Mouse (Mus musculus) thymus, adult 2 months (tissue): ENCODE measurements around the gene Zfyve27. TPM values are rescaled to one million over a fixed set of nuclear protein-coding genes. Genes with fewer than 3 reads are reported as not detected.
A peak's percentile ranks its signal among the peaks of the same experiment; 100 is the strongest.

Experiments
- DNase-seq: peaks from one replicate; pipeline ENCODE4 v3.0.0; 2021
- H3K27ac ChIP-seq: fragments of 200-500 bp; 2 replicates; pipeline ENCODE4 v1.5.1; 2012; ENCODE audit warnings: low read length, control low read depth; ENCODE audit not compliant: control insufficient read depth, insufficient read depth
- H3K27me3 ChIP-seq: fragments of 200-500 bp; 2 replicates; pipeline ENCODE4 v1.6.1; 2012; ENCODE audit warnings: mild to moderate bottlenecking, low read length, moderate library complexity, mixed read lengths; ENCODE audit not compliant: control insufficient read depth, insufficient read depth
- H3K36me3 ChIP-seq: fragments of 200-500 bp; 2 replicates; pipeline ENCODE4 v1.6.1; 2012; ENCODE audit warnings: mild to moderate bottlenecking, low read length, moderate library complexity; ENCODE audit not compliant: control insufficient read depth, insufficient read depth
- H3K4me1 ChIP-seq: fragments of 200-500 bp; replicated peaks from 2 replicates; pipeline ENCODE4 v1.6.1; 2012; ENCODE audit warnings: low read length; ENCODE audit not compliant: control insufficient read depth, insufficient read depth
- H3K4me3 ChIP-seq: fragments of 200-500 bp; 2 replicates; pipeline ENCODE4 v1.5.1; 2012; ENCODE audit warnings: mild to moderate bottlenecking, low read length, control low read depth, moderate library complexity; ENCODE audit not compliant: control insufficient read depth, insufficient read depth
- CTCF ChIP-seq: fragments of 200-500 bp; IDR thresholded peaks from 2 replicates; pipeline ENCODE4 v1.5.1; 2012; ENCODE audit warnings: mild to moderate bottlenecking, control low read depth, low read length, moderate library complexity, borderline replicate concordance; ENCODE audit not compliant: control insufficient read depth, poor library complexity, insufficient read depth; ENCODE audit errors: extremely low read depth
- POLR2A ChIP-seq: fragments of 200-500 bp; IDR thresholded peaks from 2 replicates; pipeline ENCODE4 v1.6.1; 2012; ENCODE audit warnings: mild to moderate bottlenecking, low read length, control low read depth, moderate library complexity; ENCODE audit not compliant: control insufficient read depth, poor library complexity, insufficient read depth; ENCODE audit errors: extremely low read depth
- WGBS: fragments of 180-500 bp; shearing (Covaris S2); methylation state at CpG from one replicate; pipeline ENCODE4 v1.1.7; 2018; 5-methylcytosine and 5-hydroxymethylcytosine counted together
- polyA plus RNA-seq: library from polyadenylated mRNA; depleted of rRNA; stranded (reverse); fragments of >200 nt; gene quantifications from 2 replicates; pipeline ENCODE4 v1.2.3, GENCODE M21; 2012

Zfyve27 gene
- polyA plus RNA-seq, 1 experiment, result 96.4 TPM

GRCm38 (mm10) chr19:42189735-42190134 lies 26.0 kb downstream of the Zfyve27 start:
- 49% methylated on average over 4 of the region's 4 CpGs for WGBS
- Histone ChIP-seq H3K27ac (no peak overlapping the region), H3K27me3 (no peaks in the 10 kb centered on the region), H3K4me3 (no peak overlapping the region), H3K36me3 (peaks cover 17% of the 10 kb centered on the region), H3K4me1 (no peaks in the 10 kb centered on the region)
- TF ChIP-seq POLR2A (no peak), CTCF (no peak)
- DNase-seq, result no peak

DNA sequence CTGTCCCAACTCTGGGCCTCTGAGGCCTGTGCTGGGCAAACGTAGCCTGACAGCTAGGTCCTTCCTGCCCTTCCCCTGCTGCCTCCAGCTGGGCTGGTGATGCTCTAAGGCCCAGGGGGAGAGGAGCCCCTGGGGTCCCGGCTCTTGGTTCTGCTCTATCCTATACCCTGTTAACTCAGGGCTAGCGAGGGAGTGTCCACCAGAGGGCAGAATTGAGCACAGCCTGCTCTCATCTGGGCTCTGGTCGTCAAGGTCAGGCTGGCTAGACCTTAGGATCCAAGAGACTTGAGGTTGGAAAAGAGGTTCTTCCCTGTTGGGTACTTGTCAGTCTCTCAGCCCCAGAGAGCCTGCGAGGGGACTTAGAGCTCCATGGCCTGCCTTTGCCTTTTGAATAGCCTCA lies 26.7 kb downstream of the Zfyve27 start:
- Histone ChIP-seq H3K27me3 (no peaks in the 10 kb centered on the region), H3K36me3 (peaks cover 11% of the 10 kb centered on the region)

GRCm38 (mm10) chr19:42193311-42193710 lies 29.6 kb downstream of the Zfyve27 start:
- Histone ChIP-seq H3K27me3 (no peaks in the 10 kb centered on the region), H3K4me3 (no peak overlapping the region), H3K4me1 (no peaks in the 10 kb centered on the region), H3K36me3 (peaks cover 7% of the 10 kb centered on the region; the same call in 1 of the 2 replicates), H3K27ac (no peak overlapping the region)
- DNase-seq, result no peak
- 95% methylated on average over 2 of the region's 2 CpGs for WGBS
- TF ChIP-seq POLR2A (no peak), CTCF (no peak)

More for the DNA sequence above, 26.7 kb downstream of the Zfyve27 start:
- 51% methylated on average over 5 of the region's 5 CpGs for WGBS
- H3K27ac ChIP-seq, result no peak overlapping the region
- TF ChIP-seq CTCF (peak; percentile 88; the same call in 1 of the 2 replicates), POLR2A (no peak)
- H3K4me3 ChIP-seq, result no peak overlapping the region
- peak; percentile 53 for DNase-seq
- no peaks in the 10 kb centered on the region for H3K4me1 ChIP-seq

GRCm38 (mm10) chr19:42196378-42196777 lies 32.6 kb downstream of the Zfyve27 start:
- Histone ChIP-seq H3K4me3 (no peak overlapping the region), H3K36me3 (peaks cover under 1% of the 10 kb centered on the region; the same call in 1 of the 2 replicates), H3K27me3 (no peaks in the 10 kb centered on the region; the same call in 1 of the 2 replicates), H3K4me1 (no peaks in the 10 kb centered on the region), H3K27ac (no peak overlapping the region)
- DNase-seq, result no peak
- 76% methylated on average over 4 of the region's 4 CpGs for WGBS
- TF ChIP-seq POLR2A (no peak), CTCF (no peak)

DNA sequence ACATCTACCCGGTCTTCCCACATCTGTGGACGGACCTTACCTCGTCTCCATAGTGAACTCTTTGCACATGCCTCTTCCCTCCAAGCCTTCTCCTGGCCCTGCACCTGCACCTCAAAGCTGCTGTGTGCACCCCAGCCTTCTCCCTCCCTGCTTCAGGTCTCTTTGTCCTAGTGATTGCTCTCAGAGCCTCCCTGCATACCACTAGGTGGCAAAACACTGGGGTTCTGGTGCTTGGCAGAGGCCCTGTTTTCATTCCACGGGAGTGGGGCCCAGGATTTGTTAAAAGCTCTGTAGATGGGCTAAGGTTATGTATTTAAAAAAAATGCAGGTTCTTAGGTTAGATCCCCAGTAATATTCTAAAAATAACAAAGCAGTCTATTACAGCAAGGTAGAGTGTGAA lies 33.3 kb downstream of the Zfyve27 start:
- Histone ChIP-seq H3K4me1 (no peaks in the 10 kb centered on the region), H3K27ac (no peak overlapping the region), H3K4me3 (no peak overlapping the region), H3K27me3 (no peaks in the 10 kb centered on the region; the same call in 1 of the 2 replicates), H3K36me3 (no peaks in the 10 kb centered on the region)
- no peak for DNase-seq
- 71% methylated on average over 4 of the region's 4 CpGs for WGBS
- TF ChIP-seq CTCF (no peak), POLR2A (no peak)

GRCm38 (mm10) chr19:42198026-42198425 lies 34.3 kb downstream of the Zfyve27 start:
- H3K36me3 ChIP-seq, result no peaks in the 10 kb centered on the region
- no peak for DNase-seq
- WGBS, result 68% methylated on average over 11 of the region's 11 CpGs
- H3K4me1 ChIP-seq, result no peaks in the 10 kb centered on the region
- no peak overlapping the region for H3K4me3 ChIP-seq
- TF ChIP-seq POLR2A (no peak), CTCF (no peak)
- no peaks in the 10 kb centered on the region; the same call in 1 of the 2 replicates for H3K27me3 ChIP-seq
- no peak overlapping the region for H3K27ac ChIP-seq

DNA sequence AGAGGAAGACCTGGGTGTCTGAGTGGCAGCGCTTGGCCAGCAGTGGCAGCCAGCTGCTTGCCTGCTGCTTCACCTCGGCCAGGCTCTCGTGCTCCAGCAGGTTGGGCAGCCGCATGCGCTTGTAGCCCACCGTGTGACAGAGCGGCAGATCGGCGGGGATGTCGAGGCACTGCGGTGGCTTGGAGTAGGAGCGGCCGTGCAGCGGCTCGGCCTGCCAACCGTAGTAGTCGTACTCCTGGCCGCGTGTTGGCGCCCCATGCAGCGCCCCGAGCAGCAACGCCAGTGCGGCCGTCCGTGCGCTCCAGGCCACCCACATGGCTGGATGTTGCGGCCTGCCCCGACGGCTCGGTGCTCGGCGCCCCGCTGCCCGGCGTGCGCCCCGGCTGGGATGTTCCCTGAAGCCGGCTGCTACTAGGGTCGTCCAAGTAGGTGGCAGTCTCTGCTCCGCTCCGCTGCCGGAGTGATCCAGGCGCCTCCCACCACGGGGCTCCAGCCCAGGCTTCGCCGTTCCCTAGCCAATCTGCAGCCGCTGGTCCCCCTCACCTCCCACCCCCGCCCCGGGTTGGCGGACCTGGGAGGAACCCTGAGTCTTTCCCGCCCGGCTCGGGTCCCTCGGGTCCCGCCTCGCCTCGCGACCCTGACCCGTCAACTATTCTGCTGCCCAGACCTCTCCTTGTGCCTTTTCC lies 38.1 kb downstream of the Zfyve27 start, which contains the start of gene Sfrp5:
Sfrp5 (minus strand) TSS at position 557 of the 686 bp plus-strand sequence.
- whole genome bisulfite sequencing, result 9% methylated on average over 60 of the region's 60 CpGs
- no peak for DNase-seq
- no peak within 1 kb of the TSS for H3K4me3 ChIP-seq
- H3K27me3 ChIP-seq, result no peaks in the 10 kb centered on the region; the same call in 1 of the 2 replicates
- TF ChIP-seq CTCF (no peak), POLR2A (no peak)
- H3K4me1 ChIP-seq, result 0 out of 2 replicates have a peak, but pooled peaks cover 3% of the 10 kb centered on the region
- H3K36me3 ChIP-seq, result no peaks in the 10 kb centered on the region
- H3K27ac ChIP-seq, result no peak within 1 kb of the TSS
